Mouse (Mus musculus) liver, adult 2 months (tissue): ENCODE measurements at regions not wholly inside any gene's neighbourhood (a gene's known extent, or its start where the extent isn't known, plus 50 kb on each side); places are given as distances from the start of the nearest gene placed in this dataset.

Experiments used
- CTCF ChIP-seq: fragments of 200-500 bp; IDR thresholded peaks from 2 replicates; pipeline ENCODE4 v1.5.1; 2011; ENCODE audit warnings: low read depth, low read length, control low read depth
- POLR2A ChIP-seq: fragments of 200-500 bp; IDR thresholded peaks from 2 replicates; pipeline ENCODE4 v1.6.1; 2011; ENCODE audit warnings: low read length, control low read depth; ENCODE audit not compliant: insufficient read depth; ENCODE audit errors: extremely low read depth

GRCm38 (mm10) chr14:67612471-67612870 lies 1603.5 kb upstream of the Gulo start:
- TF ChIP-seq CTCF (no peak), POLR2A (no peak)
